Mouse (Mus musculus) limb, embryonic 14.5 days (tissue): ENCODE results near the gene Mthfd1l. TPM values are rescaled to one million over a fixed set of nuclear protein-coding genes. Genes with fewer than 3 reads are reported as not detected.

ENCODE experiments used
- ATAC-seq: fragments of 200-750 bp; cut with Nextera tagmentation; 2 replicates; pipeline ENCODE4 v1.8.0; 2017; ENCODE audit warnings: low read depth, moderate number of reproducible peaks, moderate TSS enrichment; ENCODE audit not compliant: low FRiP score
- DNase-seq: peaks from one replicate; pipeline ENCODE4 v3.0.0-alpha.2; 2015; ENCODE audit warnings: low spot score
- H3K27ac ChIP-seq: fragments of 300-500 bp; sonication (generic); replicated peaks from 2 replicates; pipeline ENCODE4 v1.5.1; 2014; ENCODE audit warnings: low read depth, mild to moderate bottlenecking, low read length, moderate library complexity, mixed read lengths
- H3K27me3 ChIP-seq: fragments of 300-500 bp; sonication (generic); 2 replicates; pipeline ENCODE4 v1.6.1; 2014; ENCODE audit warnings: low read length, mixed read lengths; ENCODE audit not compliant: control insufficient read depth, insufficient read depth
- H3K36me3 ChIP-seq: fragments of 300-500 bp; sonication (generic); 2 replicates; pipeline ENCODE4 v1.6.1; 2014; ENCODE audit warnings: mild to moderate bottlenecking, low read length, moderate library complexity, mixed read lengths; ENCODE audit not compliant: control insufficient read depth, insufficient read depth
- H3K4me1 ChIP-seq: fragments of 300-500 bp; sonication (generic); 2 replicates; pipeline ENCODE4 v1.6.1; 2014; ENCODE audit warnings: antibody characterized with exemption, low read length, mixed read lengths; ENCODE audit not compliant: control insufficient read depth, insufficient read depth
- H3K4me2 ChIP-seq: fragments of 300-500 bp; sonication (generic); replicated peaks from 2 replicates; pipeline ENCODE4 v1.6.1; 2014; ENCODE audit warnings: low read depth, mild to moderate bottlenecking, low read length, moderate library complexity; ENCODE audit not compliant: severe bottlenecking
- H3K4me3 ChIP-seq: fragments of 300-500 bp; sonication (generic); replicated peaks from 2 replicates; pipeline ENCODE4 v1.5.1; 2014; ENCODE audit warnings: low read length
- H3K9ac ChIP-seq: fragments of 300-500 bp; sonication (generic); 2 replicates; pipeline ENCODE4 v1.6.1; 2014; ENCODE audit warnings: mild to moderate bottlenecking, low read depth, low read length, moderate library complexity; ENCODE audit not compliant: severe bottlenecking
- H3K9me3 ChIP-seq: fragments of 300-500 bp; sonication (generic); 2 replicates; pipeline ENCODE4 v1.6.1; 2016; ENCODE audit warnings: low read length; ENCODE audit not compliant: control insufficient read depth
- POLR2A ChIP-seq: fragments of 200-500 bp; IDR thresholded peaks from 2 replicates; pipeline ENCODE4 v1.8.0; 2012; ENCODE audit warnings: inconsistent platforms, mild to moderate bottlenecking, moderate library complexity, borderline replicate concordance; ENCODE audit not compliant: insufficient read depth, insufficient read length; ENCODE audit errors: extremely low read depth
- WGBS: fragments of 180-500 bp; shearing (Covaris S2); extraction: QIAGEN DNeasy Blood & Tissue Kit; methylation state at CpG from one replicate; pipeline ENCODE4 v1.1.7; 2014; 5-methylcytosine and 5-hydroxymethylcytosine counted together
- polyA plus RNA-seq, 2 experiments: library from polyadenylated mRNA; depleted of rRNA in 1 of 2; stranded (reverse) in 1 of 2; unstranded in 1 of 2; fragments of >200 nt; fragmentation: Nextera tagmentation in 1 of 2; extraction: Ambion mirVana in 1 of 2; gene quantifications; 2 replicates each; pipeline versions ENCODE4 v1.2.1 to v1.2.3; 2012 to 2014

Mthfd1l gene
- polyA plus RNA-seq, 2 experiments: 10.2 to 10.4 TPM

GRCm38 (mm10) chr10:4044421-4044820 is 71.5 kb downstream of the Mthfd1l start:
- 71% methylated on average over 7 of the region's 7 CpGs for WGBS
- no peak overlapping the region for H3K4me3 ChIP-seq
- H3K27me3 ChIP-seq: no peaks in the 10 kb centered on the region

GRCm38 (mm10) chr10:4046496-4046895 is 73.6 kb downstream of the Mthfd1l start:
- Histone ChIP-seq H3K36me3 (0 out of 2 replicates have a peak, but pooled peaks cover 2% of the 10 kb centered on the region), H3K27ac (no peak overlapping the region), H3K4me2 (no peak overlapping the region), H3K9ac (no peak overlapping the region), H3K9me3 (no peaks in the 10 kb centered on the region), H3K4me3 (no peak overlapping the region), H3K27me3 (no peaks in the 10 kb centered on the region), H3K4me1 (peaks cover 3% of the 10 kb centered on the region; the same call in 1 of the 2 replicates)
- ATAC-seq: peak; percentile 72; the same call in 1 of the 2 replicates
- TF ChIP-seq POLR2A: no peak
- peak; percentile 47 for DNase-seq
- 44% methylated on average over 4 of the region's 4 CpGs for WGBS

More at GRCm38 (mm10) chr10:4044421-4044820, 71.5 kb downstream of the Mthfd1l start:
- no peak overlapping the region for H3K4me2 ChIP-seq
- ATAC-seq (no peak), DNase-seq (no peak)
- no peak for TF ChIP-seq POLR2A
- no peak overlapping the region for H3K27ac ChIP-seq
- H3K36me3 ChIP-seq: no peaks in the 10 kb centered on the region
- H3K9ac ChIP-seq: no peak overlapping the region
- peaks cover 3% of the 10 kb centered on the region; the same call in 1 of the 2 replicates for H3K4me1 ChIP-seq
- H3K9me3 ChIP-seq: no peaks in the 10 kb centered on the region

GRCm38 (mm10) chr10:4047666-4048065 is 74.7 kb downstream of the Mthfd1l start:
- WGBS: 90% methylated on average over 6 of the region's 6 CpGs
- no peaks in the 10 kb centered on the region for H3K27me3 ChIP-seq

GRCm38 (mm10) chr10:4050236-4050635 is 77.3 kb downstream of the Mthfd1l start:
- 0 out of 2 replicates have a peak, but pooled peaks cover 4% of the 10 kb centered on the region for H3K4me1 ChIP-seq
- no peak overlapping the region for H3K4me3 ChIP-seq
- WGBS: 94% methylated on average over 4 of the region's 4 CpGs
- H3K9me3 ChIP-seq: no peaks in the 10 kb centered on the region
- H3K27me3 ChIP-seq: no peaks in the 10 kb centered on the region
- no peak for DNase-seq
- ATAC-seq: no peak
- H3K4me2 ChIP-seq: no peak overlapping the region
- no peak for TF ChIP-seq POLR2A
- no peak overlapping the region for H3K27ac ChIP-seq
- H3K9ac ChIP-seq: no peak overlapping the region
- H3K36me3 ChIP-seq: 0 out of 2 replicates have a peak, but pooled peaks cover 2% of the 10 kb centered on the region

More at GRCm38 (mm10) chr10:4047666-4048065, 74.7 kb downstream of the Mthfd1l start:
- H3K9ac ChIP-seq: no peak overlapping the region
- 0 out of 2 replicates have a peak, but pooled peaks cover 2% of the 10 kb centered on the region for H3K36me3 ChIP-seq
- H3K9me3 ChIP-seq: no peaks in the 10 kb centered on the region
- H3K27ac ChIP-seq: no peak overlapping the region
- H3K4me3 ChIP-seq: no peak overlapping the region
- H3K4me1 ChIP-seq: 0 out of 2 replicates have a peak, but pooled peaks cover 4% of the 10 kb centered on the region
- DNase-seq: no peak
- ATAC-seq: no peak
- H3K4me2 ChIP-seq: no peak overlapping the region
- TF ChIP-seq POLR2A: no peak

GRCm38 (mm10) chr10:4052711-4053110 is 79.8 kb downstream of the Mthfd1l start:
- H3K9ac ChIP-seq: no peak overlapping the region
- ATAC-seq: no peak
- DNase-seq: no peak
- WGBS: 63% methylated on average over 4 of the region's 4 CpGs
- no peak overlapping the region for H3K4me2 ChIP-seq
- no peak overlapping the region for H3K4me3 ChIP-seq
- 0 out of 2 replicates have a peak, but pooled peaks cover 2% of the 10 kb centered on the region for H3K36me3 ChIP-seq
- no peak for TF ChIP-seq POLR2A
- 0 out of 2 replicates have a peak, but pooled peaks cover 2% of the 10 kb centered on the region for H3K4me1 ChIP-seq
- H3K27me3 ChIP-seq: no peaks in the 10 kb centered on the region
- H3K27ac ChIP-seq: no peak overlapping the region
- no peaks in the 10 kb centered on the region for H3K9me3 ChIP-seq
